Mouse (Mus musculus) megakaryocyte, embryonic 14.5 days (primary cell): ENCODE measurements around the gene Ptges2.

Source experiments
- FLI1 ChIP-seq: IDR thresholded peaks from 2 replicates; pipeline ENCODE4 v1.6.1; 2012; ENCODE audit warnings: low read length, inconsistent platforms, mixed read lengths
- GATA1 ChIP-seq: IDR thresholded peaks from 3 replicates; pipeline ENCODE4 v1.6.1; 2012; ENCODE audit warnings: mixed read lengths, low read length, inconsistent platforms, borderline replicate concordance

GRCm38 (mm10) chr2:32430701-32431676, 35.3 kb downstream of the Ptges2 start:
- no peak for TF ChIP-seq GATA1
- no peak for TF ChIP-seq FLI1
